Mouse (Mus musculus) midbrain, embryonic 15.5 days (tissue): ENCODE measurements around the gene Bsn. TPM values are rescaled to one million over a fixed set of nuclear protein-coding genes. Genes with fewer than 3 reads are reported as not detected.
A peak's percentile ranks its signal among the peaks of the same experiment; 100 is the strongest.

Experiments
- ATAC-seq: fragments of 200-750 bp; cut with Nextera tagmentation; replicated peaks from 2 replicates; pipeline ENCODE4 v1.8.0; 2017; ENCODE audit warnings: moderate TSS enrichment
- H3K27ac ChIP-seq: fragments of 300-500 bp; sonication (generic); 2 replicates; pipeline ENCODE4 v1.5.1; 2015; ENCODE audit warnings: mild to moderate bottlenecking, inconsistent platforms
- H3K27me3 ChIP-seq: fragments of 300-500 bp; sonication (generic); replicated peaks from 2 replicates; pipeline ENCODE4 v1.6.1; 2015; ENCODE audit warnings: inconsistent platforms
- H3K36me3 ChIP-seq: fragments of 300-500 bp; sonication (generic); replicated peaks from 2 replicates; pipeline ENCODE4 v1.6.1; 2015; ENCODE audit warnings: inconsistent platforms
- H3K4me1 ChIP-seq: fragments of 300-500 bp; sonication (generic); 2 replicates; pipeline ENCODE4 v1.6.1; 2015; ENCODE audit warnings: inconsistent platforms
- H3K4me2 ChIP-seq: fragments of 300-500 bp; sonication (generic); 2 replicates; pipeline ENCODE4 v1.6.1; 2015; ENCODE audit warnings: inconsistent platforms, mild to moderate bottlenecking, moderate library complexity
- H3K4me3 ChIP-seq: fragments of 300-500 bp; sonication (generic); 2 replicates; pipeline ENCODE4 v1.5.1; 2015; ENCODE audit warnings: mild to moderate bottlenecking, inconsistent platforms
- H3K9ac ChIP-seq: fragments of 300-500 bp; sonication (generic); 2 replicates; pipeline ENCODE4 v1.6.1; 2015; ENCODE audit warnings: mild to moderate bottlenecking, inconsistent platforms
- H3K9me3 ChIP-seq: fragments of 300-500 bp; sonication (generic); 2 replicates; pipeline ENCODE4 v1.6.1; 2016; ENCODE audit warnings: inconsistent platforms
- WGBS: fragments of 180-500 bp; shearing (Covaris S2); methylation state at CpG from one replicate; pipeline ENCODE4 v1.1.7; 2015; ENCODE audit warnings: mixed read lengths; 5-methylcytosine and 5-hydroxymethylcytosine counted together
- polyA plus RNA-seq: library from polyadenylated mRNA; unstranded; fragments of >200 nt; fragmentation: Nextera tagmentation; extraction: Ambion mirVana; gene quantifications from 2 replicates; pipeline ENCODE4 v1.2.1, GENCODE M21; 2015

Bsn gene
- polyA plus RNA-seq, 1 experiment from 2014 or later, result 11.1 TPM

- Histone ChIP-seq H3K27ac (no peak overlapping the region), H3K4me1 (0 out of 2 replicates have a peak, but pooled peaks cover 4% of the 10 kb centered on the region), H3K9ac (no peak overlapping the region), H3K4me2 (no peak overlapping the region), H3K36me3 (peaks cover 3% of the 10 kb centered on the region; the same call in 1 of the 2 replicates), H3K9me3 (no peaks in the 10 kb centered on the region), H3K4me3 (no peak overlapping the region), H3K27me3 (no peaks in the 10 kb centered on the region)
- ATAC-seq, result no peak
- WGBS, result 92% methylated on average over 7 of the region's 7 CpGs
Observed at GRCm38 (mm10) chr9:108069529-108069928, 120.7 kb downstream of the Bsn start.

GRCm38 (mm10) chr9:108069007-108069406, 121.2 kb downstream of the Bsn start:
- H3K4me1 ChIP-seq, result 0 out of 2 replicates have a peak, but pooled peaks cover 4% of the 10 kb centered on the region
- peaks cover 3% of the 10 kb centered on the region; the same call in 1 of the 2 replicates for H3K36me3 ChIP-seq
- no peak for ATAC-seq
- H3K27ac ChIP-seq, result no peak overlapping the region
- no peak overlapping the region for H3K4me3 ChIP-seq
- no peaks in the 10 kb centered on the region for H3K27me3 ChIP-seq
- 86% methylated on average over 9 of the region's 9 CpGs for WGBS
- no peak overlapping the region for H3K9ac ChIP-seq
- no peaks in the 10 kb centered on the region for H3K9me3 ChIP-seq
- no peak overlapping the region for H3K4me2 ChIP-seq

- 0 out of 2 replicates have a peak, but pooled peaks have one; percentile 58 for ATAC-seq
- H3K4me3 ChIP-seq, result no peak overlapping the region
- H3K4me2 ChIP-seq, result no peak overlapping the region
- no peaks in the 10 kb centered on the region for H3K9me3 ChIP-seq
- H3K36me3 ChIP-seq, result peaks cover 13% of the 10 kb centered on the region; the same call in 1 of the 2 replicates
- H3K9ac ChIP-seq, result no peak overlapping the region
- H3K27me3 ChIP-seq, result no peaks in the 10 kb centered on the region
- no peak overlapping the region for H3K27ac ChIP-seq
- H3K4me1 ChIP-seq, result no peaks in the 10 kb centered on the region
- WGBS, result 21% methylated on average over 8 of the region's 8 CpGs
Observed at GRCm38 (mm10) chr9:108067900-108068299, 122.3 kb downstream of the Bsn start.

- Histone ChIP-seq H3K4me2 (no peak overlapping the region), H3K9ac (no peak overlapping the region), H3K27me3 (no peaks in the 10 kb centered on the region), H3K27ac (no peak overlapping the region), H3K4me1 (no peaks in the 10 kb centered on the region), H3K9me3 (no peaks in the 10 kb centered on the region), H3K36me3 (peaks cover 13% of the 10 kb centered on the region; the same call in 1 of the 2 replicates), H3K4me3 (no peak overlapping the region)
- WGBS, result 78% methylated on average over 7 of the region's 7 CpGs
- no peak for ATAC-seq
Observed at GRCm38 (mm10) chr9:108067199-108067598, 123.0 kb downstream of the Bsn start.

- H3K36me3 ChIP-seq, result peaks cover 10% of the 10 kb centered on the region; the same call in 1 of the 2 replicates
- H3K9me3 ChIP-seq, result no peaks in the 10 kb centered on the region
- no peak overlapping the region for H3K27ac ChIP-seq
- H3K4me2 ChIP-seq, result no peak overlapping the region
- ATAC-seq, result no peak
- no peaks in the 10 kb centered on the region for H3K27me3 ChIP-seq
- no peaks in the 10 kb centered on the region for H3K4me1 ChIP-seq
- H3K4me3 ChIP-seq, result no peak overlapping the region
- H3K9ac ChIP-seq, result no peak overlapping the region
- 43% methylated on average over 5 of the region's 5 CpGs for WGBS
Observed at GRCm38 (mm10) chr9:108065491-108066011, 124.6 kb downstream of the Bsn start.

GRCm38 (mm10) chr9:108063361-108063760, 126.8 kb downstream of the Bsn start:
- Histone ChIP-seq H3K9ac (no peak overlapping the region), H3K4me2 (no peak overlapping the region), H3K4me3 (no peak overlapping the region), H3K4me1 (no peaks in the 10 kb centered on the region), H3K9me3 (no peaks in the 10 kb centered on the region), H3K36me3 (peaks cover 18% of the 10 kb centered on the region; the same call in 1 of the 2 replicates), H3K27ac (no peak overlapping the region), H3K27me3 (no peaks in the 10 kb centered on the region)
- no peak for ATAC-seq
- 90% methylated on average over 12 of the region's 12 CpGs for WGBS

- H3K27ac ChIP-seq, result no peak overlapping the region
- no peak overlapping the region for H3K4me3 ChIP-seq
- H3K4me2 ChIP-seq, result no peak overlapping the region
- H3K4me1 ChIP-seq, result no peaks in the 10 kb centered on the region
- H3K27me3 ChIP-seq, result no peaks in the 10 kb centered on the region
- ATAC-seq, result no peak
- H3K36me3 ChIP-seq, result peaks cover 23% of the 10 kb centered on the region; the same call in 1 of the 2 replicates
- H3K9me3 ChIP-seq, result no peaks in the 10 kb centered on the region
- 78% methylated on average over 3 of the region's 3 CpGs for WGBS
- H3K9ac ChIP-seq, result no peak overlapping the region; the same call in 1 of the 2 replicates
Observed at GRCm38 (mm10) chr9:108062142-108062541, 128.0 kb downstream of the Bsn start.

- no peaks in the 10 kb centered on the region for H3K27me3 ChIP-seq
- ATAC-seq, result no peak
- peaks cover under 1% of the 10 kb centered on the region; the same call in 1 of the 2 replicates for H3K4me1 ChIP-seq
- no peak overlapping the region for H3K27ac ChIP-seq
- no peaks in the 10 kb centered on the region for H3K9me3 ChIP-seq
- no peak overlapping the region for H3K4me3 ChIP-seq
- no peak overlapping the region for H3K4me2 ChIP-seq
- WGBS, result 93% methylated on average over 9 of the region's 9 CpGs
- H3K9ac ChIP-seq, result no peak overlapping the region
- H3K36me3 ChIP-seq, result peaks cover 32% of the 10 kb centered on the region; the same call in 1 of the 2 replicates
Observed at GRCm38 (mm10) chr9:108058291-108058690, 131.9 kb downstream of the Bsn start.

GRCm38 (mm10) chr9:108057262-108057562, 133.0 kb downstream of the Bsn start:
- Histone ChIP-seq H3K9me3 (no peaks in the 10 kb centered on the region), H3K9ac (no peak overlapping the region), H3K4me1 (peaks cover 11% of the 10 kb centered on the region; the same call in 1 of the 2 replicates), H3K27me3 (no peaks in the 10 kb centered on the region), H3K4me3 (no peak overlapping the region), H3K36me3 (peaks cover 28% of the 10 kb centered on the region; the same call in 1 of the 2 replicates), H3K27ac (no peak overlapping the region), H3K4me2 (no peak overlapping the region)
- WGBS, result 92% methylated on average over 5 of the region's 5 CpGs
- no peak for ATAC-seq

GRCm38 (mm10) chr9:108056361-108057261, 133.6 kb downstream of the Bsn start:
- ATAC-seq, result no peak
- Histone ChIP-seq H3K4me2 (no peak overlapping the region), H3K9me3 (no peaks in the 10 kb centered on the region), H3K9ac (no peak overlapping the region), H3K4me3 (no peak overlapping the region), H3K27ac (no peak overlapping the region), H3K27me3 (no peaks in the 10 kb centered on the region), H3K36me3 (peaks cover 28% of the 10 kb centered on the region; the same call in 1 of the 2 replicates), H3K4me1 (peaks cover 11% of the 10 kb centered on the region; the same call in 1 of the 2 replicates)
- 81% methylated on average over 28 of the region's 28 CpGs for WGBS

- no peak overlapping the region for H3K4me2 ChIP-seq
- no peak overlapping the region for H3K27ac ChIP-seq
- peaks cover 28% of the 10 kb centered on the region; the same call in 1 of the 2 replicates for H3K36me3 ChIP-seq
- WGBS, result 89% methylated on average over 6 of the region's 6 CpGs
- H3K4me3 ChIP-seq, result no peak overlapping the region
- ATAC-seq, result no peak
- H3K9me3 ChIP-seq, result no peaks in the 10 kb centered on the region
- no peaks in the 10 kb centered on the region for H3K27me3 ChIP-seq
- H3K4me1 ChIP-seq, result peaks cover 11% of the 10 kb centered on the region; the same call in 1 of the 2 replicates
- no peak overlapping the region for H3K9ac ChIP-seq
Observed at GRCm38 (mm10) chr9:108055661-108056237, 134.4 kb downstream of the Bsn start.

GRCm38 (mm10) chr9:108055061-108055460, 135.1 kb downstream of the Bsn start:
- no peak overlapping the region for H3K4me2 ChIP-seq
- no peak overlapping the region for H3K9ac ChIP-seq
- H3K4me3 ChIP-seq, result no peak overlapping the region
- no peak overlapping the region for H3K27ac ChIP-seq
- H3K36me3 ChIP-seq, result peaks cover 28% of the 10 kb centered on the region; the same call in 1 of the 2 replicates
- H3K4me1 ChIP-seq, result peaks cover 17% of the 10 kb centered on the region
- H3K27me3 ChIP-seq, result no peaks in the 10 kb centered on the region
- no peak for ATAC-seq
- no peaks in the 10 kb centered on the region for H3K9me3 ChIP-seq
- 88% methylated on average over 1 of the region's 1 CpGs for whole genome bisulfite sequencing
